ENCODE assay signal across 8 mouse cellular contexts in the genomic region with DNA sequence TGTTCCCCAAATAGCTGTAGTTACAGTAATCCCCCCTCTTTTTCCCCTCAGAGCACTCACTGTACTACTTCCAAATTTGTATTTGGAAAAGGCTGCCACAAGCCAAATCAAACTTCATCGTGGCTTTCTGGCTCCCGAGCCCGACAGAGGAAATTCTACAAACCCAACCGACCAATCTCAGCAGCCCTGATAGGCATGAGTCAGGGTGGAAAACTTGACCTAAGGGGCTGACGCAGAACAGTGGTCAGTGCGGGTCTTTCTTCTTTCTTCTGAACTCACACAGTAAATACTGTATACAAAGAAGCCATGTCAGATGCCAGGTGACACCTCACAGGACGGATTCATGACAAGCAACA.
A peak's percentile ranks its signal among the peaks of the same experiment; 100 is the strongest.
DNase-seq lines count a peak whose midpoint lies in the region; ATAC-seq lines count a peak whose summit lies in the region.

No protein-coding gene starts in this region.

- no peaks in the 10 kb centered on the region for H3K36me3 ChIP-seq in midbrain, embryonic 10.5 days
- no peaks in the 10 kb centered on the region for H3K36me3 ChIP-seq in midbrain, embryonic 11.5 days (ENCODE audit: control insufficient read depth, insufficient read depth, low read length)
- H3K36me3 ChIP-seq in heart, embryonic 10.5 days: no peaks in the 10 kb centered on the region
- no peaks in the 10 kb centered on the region for H3K36me3 ChIP-seq in limb, embryonic 12.5 days
- no peaks in the 10 kb centered on the region for H3K36me3 ChIP-seq in stomach, embryonic 16.5 days (ENCODE audit: control insufficient read depth, insufficient read depth, low read length)

- H3K27ac ChIP-seq in midbrain, embryonic 10.5 days (replicated peaks): peak overlapping the region; percentile 46; the same call in 1 of the 2 replicates
- H3K27ac ChIP-seq in midbrain, embryonic 11.5 days (ENCODE audit: low read depth, low read length): no peak overlapping the region
- peak overlapping the region; percentile 84 for H3K27ac ChIP-seq in heart, embryonic 10.5 days
- H3K27ac ChIP-seq in limb, embryonic 12.5 days: peak overlapping the region; percentile 91
- H3K27ac ChIP-seq in stomach, embryonic 16.5 days (ENCODE audit: low read length): peak overlapping the region; percentile 88

- intact Hi-C loops in gastrocnemius, postnatal 14 days (cut with DNase I; ENCODE audit: low total_unique reads): no loop called here

- H3K4me1 ChIP-seq in midbrain, embryonic 10.5 days: peaks cover 37% of the 10 kb centered on the region
- 0 out of 2 replicates have a peak, but pooled peaks cover 2% of the 10 kb centered on the region for H3K4me1 ChIP-seq in midbrain, embryonic 11.5 days (ENCODE audit: control insufficient read depth, insufficient read depth, low read length)
- peaks cover 42% of the 10 kb centered on the region for H3K4me1 ChIP-seq in heart, embryonic 10.5 days
- H3K4me1 ChIP-seq in limb, embryonic 12.5 days (replicated peaks): peaks cover 57% of the 10 kb centered on the region
- peaks cover 28% of the 10 kb centered on the region for H3K4me1 ChIP-seq in stomach, embryonic 16.5 days (ENCODE audit: control insufficient read depth, insufficient read depth, low read length)

- no peak for DNase-seq in midbrain, embryonic 10.5 days (ENCODE audit: low spot score)
- DNase-seq in midbrain, embryonic 11.5 days (ENCODE audit: low spot score, missing footprints): no peak
- no peak for DNase-seq in heart, embryonic 10.5 days (ENCODE audit: low spot score)
- DNase-seq in retina, postnatal 1 day: no peak
- no peak for DNase-seq in left cerebral cortex, adult 9 months (ENCODE audit: low spot score in 2 of 2)
- no peak for DNase-seq in gastrocnemius, postnatal 14 days

- ATAC-seq in midbrain, embryonic 11.5 days (ENCODE audit: low FRiP score): no peak
- ATAC-seq in limb, embryonic 12.5 days (ENCODE audit: insufficient number of reproducible peaks, insufficient read depth, low FRiP score, low TSS enrichment, low read depth): no peak
- ATAC-seq in stomach, embryonic 16.5 days (ENCODE audit: insufficient read depth, low FRiP score): 0 out of 2 replicates have a peak, but pooled peaks have one; percentile 2

- no peaks in the 10 kb centered on the region for H3K27me3 ChIP-seq in midbrain, embryonic 10.5 days (ENCODE audit: low read depth, poor library complexity, severe bottlenecking)
- no peaks in the 10 kb centered on the region for H3K27me3 ChIP-seq in midbrain, embryonic 11.5 days (ENCODE audit: control insufficient read depth, insufficient read depth, low read length)
- H3K27me3 ChIP-seq in heart, embryonic 10.5 days (ENCODE audit: insufficient read depth, poor library complexity, severe bottlenecking): no peaks in the 10 kb centered on the region
- H3K27me3 ChIP-seq in limb, embryonic 12.5 days: no peaks in the 10 kb centered on the region
- no peaks in the 10 kb centered on the region for H3K27me3 ChIP-seq in stomach, embryonic 16.5 days (ENCODE audit: control insufficient read depth, insufficient read depth, low read length)

- 83% methylated on average over 7 of the region's 7 CpGs for WGBS in midbrain, embryonic 10.5 days
- 83% methylated on average over 7 of the region's 7 CpGs for WGBS in midbrain, embryonic 11.5 days
- 31% methylated on average over 7 of the region's 7 CpGs for WGBS in heart, embryonic 10.5 days
- 62% methylated on average over 7 of the region's 7 CpGs for WGBS in limb, embryonic 12.5 days
- 26% methylated on average over 7 of the region's 7 CpGs for WGBS in stomach, embryonic 16.5 days

- no peak overlapping the region for H3K9ac ChIP-seq in midbrain, embryonic 11.5 days (ENCODE audit: low read length)
- H3K9ac ChIP-seq in limb, embryonic 12.5 days (replicated peaks): no peak overlapping the region
- peak overlapping the region; percentile 51 for H3K9ac ChIP-seq in stomach, embryonic 16.5 days (ENCODE audit: low read length)

- no peak overlapping the region for H3K4me3 ChIP-seq in midbrain, embryonic 10.5 days
- H3K4me3 ChIP-seq in midbrain, embryonic 11.5 days (ENCODE audit: low read depth, low read length): no peak overlapping the region
- H3K4me3 ChIP-seq in heart, embryonic 10.5 days: no peak overlapping the region
- H3K4me3 ChIP-seq in limb, embryonic 12.5 days (replicated peaks): no peak overlapping the region
- no peak overlapping the region for H3K4me3 ChIP-seq in stomach, embryonic 16.5 days (replicated peaks; ENCODE audit: low read length)

- no peak overlapping the region for H3K4me2 ChIP-seq in midbrain, embryonic 11.5 days
- no peak overlapping the region for H3K4me2 ChIP-seq in limb, embryonic 12.5 days
- H3K4me2 ChIP-seq in stomach, embryonic 16.5 days (ENCODE audit: low read depth, low read length): 0 out of 2 replicates have a peak overlapping the region, but pooled peaks have one; percentile 9

- H3K9me3 ChIP-seq in midbrain, embryonic 10.5 days (replicated peaks): no peaks in the 10 kb centered on the region
- no peaks in the 10 kb centered on the region for H3K9me3 ChIP-seq in midbrain, embryonic 11.5 days (ENCODE audit: control insufficient read depth, low read length)
- no peaks in the 10 kb centered on the region for H3K9me3 ChIP-seq in heart, embryonic 10.5 days
- no peaks in the 10 kb centered on the region for H3K9me3 ChIP-seq in limb, embryonic 12.5 days
- no peaks in the 10 kb centered on the region for H3K9me3 ChIP-seq in stomach, embryonic 16.5 days (replicated peaks; ENCODE audit: control insufficient read depth, low read length)
